Mouse (Mus musculus) skeletal muscle tissue, postnatal 0 days (tissue): ENCODE results near the gene Tas2r103. TPM values are rescaled to one million over a fixed set of nuclear protein-coding genes. Genes with fewer than 3 reads are reported as not detected.

ENCODE experiments used
- polyA plus RNA-seq: library from polyadenylated mRNA; unstranded; fragments of >200 nt; fragmentation: Nextera tagmentation; extraction: Ambion mirVana; gene quantifications from 2 replicates; pipeline ENCODE4 v1.2.1, GENCODE M21; 2015

Tas2r103 gene
- not detected in 2 replicates for polyA plus RNA-seq

GRCm38 (mm10) chr6:133037001-133037400, at the start of gene Tas2r103:
Gene Tas2r103, minus strand, starts transcription at chr6:133037101.

GRCm38 (mm10) chr6:133055716-133056115, 18.8 kb upstream of the Tas2r103 start, which contains the start of gene Tas2r140:
Gene Tas2r140, minus strand, starts transcription at chr6:133055816.

Other genes with a start within 250 kb of the Tas2r103 start
- not detected in 2 replicates for gene Tas2r117, start 234.3 kb downstream of the Tas2r103 start, polyA plus RNA-seq
- not detected in 2 replicates for gene Tas2r123, start 190.0 kb downstream of the Tas2r103 start, polyA plus RNA-seq
- gene Tas2r116, start 181.7 kb downstream of the Tas2r103 start, polyA plus RNA-seq, result not detected in 2 replicates
- not detected in 2 replicates for gene Tas2r110, start 169.1 kb downstream of the Tas2r103 start, polyA plus RNA-seq
- not detected in 2 replicates for gene Tas2r113, start 144.1 kb downstream of the Tas2r103 start, polyA plus RNA-seq
- gene Tas2r125, start 127.5 kb downstream of the Tas2r103 start, polyA plus RNA-seq, result not detected in 2 replicates
- not detected in 2 replicates for gene Tas2r129, start 86.0 kb downstream of the Tas2r103 start, polyA plus RNA-seq
- gene Tas2r131, start 79.2 kb downstream of the Tas2r103 start, polyA plus RNA-seq, result not detected in 2 replicates
- gene Tas2r109, start 56.1 kb downstream of the Tas2r103 start, polyA plus RNA-seq, result not detected in 2 replicates
- gene Tas2r140, start 18.7 kb upstream of the Tas2r103 start, polyA plus RNA-seq, result not detected in 2 replicates
- gene Smim10l1, start 67.8 kb upstream of the Tas2r103 start, polyA plus RNA-seq, result 81.1 and 82.2 TPM in 2 replicates